In genomic region chr4:141444451-141445327, GRCm38 (mm10) we compare ENCODE assay signal across 8 mouse cellular contexts. TPM values are rescaled to one million over a fixed set of nuclear protein-coding genes. Genes with fewer than 3 reads are reported as not detected.
DNase-seq lines count a peak whose midpoint lies in the region; ATAC-seq and TF ChIP-seq lines count a peak whose summit lies in the region.

TSS of gene Zbtb17 (plus strand) at chr4:141444654.

- H3K27ac ChIP-seq in heart, embryonic 11.5 days (ENCODE audit: low read depth, low read length) = peak within 1 kb of the TSS; percentile 83
- H3K27ac ChIP-seq in kidney, embryonic 15.5 days = peak within 1 kb of the TSS; percentile 76
- peak within 1 kb of the TSS; percentile 70 for H3K27ac ChIP-seq in liver, adult 2 months (replicated peaks; ENCODE audit: insufficient read depth, low read depth, low read length)

- peaks cover 19% of the 10 kb centered on the region; the same call in 1 of the 2 replicates for H3K79me2 ChIP-seq in liver, adult 2 months (ENCODE audit: control insufficient read depth, insufficient read depth, low read length)

- no peak for TF ChIP-seq CTCF in brain, embryonic 14.5 days (IDR thresholded peaks at IDR 0.05; ENCODE audit: borderline replicate concordance, extremely low read depth, insufficient read depth, insufficient read length)
- no peak for TF ChIP-seq CTCF in liver, adult 2 months (IDR thresholded peaks at IDR 0.05; ENCODE audit: low read depth, low read length)

- peak; percentile 92 for DNase-seq in CD4-positive helper T cell, adult 2 months (ENCODE audit: low read depth, low spot score)
- DNase-seq in brain, embryonic 14.5 days (ENCODE audit: low read depth) = peak; percentile 96
- peak; percentile 73 for DNase-seq in liver, adult 2 months (ENCODE audit: extremely low read depth, low read depth, low spot score)
- peak; percentile 87 to 89 for DNase-seq in spleen, postnatal 36 days (ENCODE audit: low spot score in 2 of 2)

- WGBS in heart, embryonic 11.5 days (ENCODE audit: insufficient replicate concordance) = 1% methylated on average over 66 of the region's 102 CpGs
- WGBS in kidney, embryonic 15.5 days = under 1% methylated on average over 82 of the region's 102 CpGs
- under 1% methylated on average over 70 of the region's 102 CpGs for WGBS in liver, adult 2 months

- H3K27me3 ChIP-seq in heart, embryonic 11.5 days (ENCODE audit: control insufficient read depth, insufficient read depth, low read length) = no peaks in the 10 kb centered on the region
- H3K27me3 ChIP-seq in kidney, embryonic 15.5 days = no peaks in the 10 kb centered on the region
- no peaks in the 10 kb centered on the region for H3K27me3 ChIP-seq in liver, adult 2 months (ENCODE audit: control insufficient read depth, insufficient read depth, low read length)

- H3K4me3 ChIP-seq in heart, embryonic 11.5 days (ENCODE audit: low read depth, low read length) = peak within 1 kb of the TSS; percentile 100
- H3K4me3 ChIP-seq in kidney, embryonic 15.5 days (replicated peaks) = peak within 1 kb of the TSS; percentile 99
- H3K4me3 ChIP-seq in liver, adult 2 months (ENCODE audit: insufficient read depth, low read depth, low read length) = peak within 1 kb of the TSS; percentile 89

- H3K36me3 ChIP-seq in heart, embryonic 11.5 days (ENCODE audit: control insufficient read depth, insufficient read depth, low read length) = peaks cover 21% of the 10 kb centered on the region
- H3K36me3 ChIP-seq in kidney, embryonic 15.5 days = peaks cover 29% of the 10 kb centered on the region
- no peaks in the 10 kb centered on the region for H3K36me3 ChIP-seq in liver, adult 2 months (ENCODE audit: control insufficient read depth, insufficient read depth, low read length)

- peaks cover 15% of the 10 kb centered on the region for H3K4me1 ChIP-seq in heart, embryonic 11.5 days (ENCODE audit: control insufficient read depth, insufficient read depth, low read length)
- H3K4me1 ChIP-seq in kidney, embryonic 15.5 days = peaks cover 25% of the 10 kb centered on the region
- H3K4me1 ChIP-seq in liver, adult 2 months (ENCODE audit: control insufficient read depth, insufficient read depth, low read length) = peaks cover 6% of the 10 kb centered on the region

- peak; percentile 72; the same call in 1 of the 2 replicates for TF ChIP-seq POLR2A in brain, embryonic 14.5 days (IDR thresholded peaks at IDR 0.05; ENCODE audit: borderline replicate concordance, extremely low read depth, insufficient read depth, insufficient read length, poor library complexity, severe bottlenecking)
- no peak for TF ChIP-seq POLR2A in liver, adult 2 months (IDR thresholded peaks at IDR 0.05; ENCODE audit: extremely low read depth, insufficient read depth, low read length)

- peak within 1 kb of the TSS; percentile 87 for H3K4me2 ChIP-seq in heart, embryonic 11.5 days
- peak within 1 kb of the TSS; percentile 85 for H3K4me2 ChIP-seq in kidney, embryonic 15.5 days

- peak; percentile 94 for ATAC-seq in erythroblast, adult 5-6 weeks (replicated peaks; ENCODE audit: low FRiP score, poor library complexity, severe bottlenecking)
- peak; percentile 80 for ATAC-seq in heart, embryonic 11.5 days (replicated peaks; ENCODE audit: insufficient number of reproducible peaks, low FRiP score, low TSS enrichment)
- ATAC-seq in kidney, embryonic 15.5 days (replicated peaks; ENCODE audit: low FRiP score) = peak; percentile 91
- peak; percentile 93 for ATAC-seq in monocyte, adult 5-6 weeks (replicated peaks; ENCODE audit: insufficient number of reproducible peaks, low FRiP score, low TSS enrichment, poor library complexity, severe bottlenecking)

- peak within 1 kb of the TSS; percentile 95 for H3K9ac ChIP-seq in heart, embryonic 11.5 days (ENCODE audit: low read depth, low read length)
- peak within 1 kb of the TSS; percentile 96 for H3K9ac ChIP-seq in kidney, embryonic 15.5 days
- peak within 1 kb of the TSS; percentile 89 for H3K9ac ChIP-seq in liver, adult 2 months (ENCODE audit: low read depth, low read length)

- H3K9me3 ChIP-seq in heart, embryonic 11.5 days (replicated peaks; ENCODE audit: control insufficient read depth, low read length) = no peaks in the 10 kb centered on the region
- no peaks in the 10 kb centered on the region for H3K9me3 ChIP-seq in kidney, embryonic 15.5 days (replicated peaks)

RNA-seq across cellular contexts. Expression of gene Zbtb17, which starts in this region (rescaled TPM):
- polyA plus RNA-seq in brain, embryonic 14.5 days (2012; rRNA removed) = 69.2 and 85.4 TPM in 2 replicates
- 6.3 TPM in 1 of 2 replicates, not detected in the other for total RNA-seq in erythroblast, adult 5-6 weeks (2015; ENCODE audit: low replicate concordance)
- total RNA-seq in erythroblast, adult 5-6 weeks (2017; ENCODE audit: low replicate concordance) = 2.6 and 4.3 TPM in 2 replicates
- polyA plus RNA-seq in heart, embryonic 11.5 days (2014; fragmentation: Nextera tagmentation; extraction: Ambion mirVana) = 19.1 and 21.3 TPM in 2 replicates
- polyA plus RNA-seq in kidney, embryonic 15.5 days (2015; fragmentation: Nextera tagmentation; extraction: Ambion mirVana) = 39.8 and 40.4 TPM in 2 replicates
- total RNA-seq in liver, adult 2 months (2014; rRNA removed) = 7.3 and 8.5 TPM in 2 replicates
- polyA plus RNA-seq in liver, adult 2 months (2012; rRNA removed) = 12.8 and 16.8 TPM in 2 replicates
- total RNA-seq in monocyte, adult 5-6 weeks (2017) = 21.7 to 33.8 TPM (median 27.3 TPM) in 3 replicates

Comparison
In these comparisons a context has a peak if more than half of its experiments do, and no peak if none do; other contexts are left out.
1. Peak in every context shown above with its lines: DNase-seq, ATAC-seq, H3K4me3 ChIP-seq and H3K27ac ChIP-seq.